Comparison of ENCODE assay signal across 8 mouse cellular contexts in the genomic region with DNA sequence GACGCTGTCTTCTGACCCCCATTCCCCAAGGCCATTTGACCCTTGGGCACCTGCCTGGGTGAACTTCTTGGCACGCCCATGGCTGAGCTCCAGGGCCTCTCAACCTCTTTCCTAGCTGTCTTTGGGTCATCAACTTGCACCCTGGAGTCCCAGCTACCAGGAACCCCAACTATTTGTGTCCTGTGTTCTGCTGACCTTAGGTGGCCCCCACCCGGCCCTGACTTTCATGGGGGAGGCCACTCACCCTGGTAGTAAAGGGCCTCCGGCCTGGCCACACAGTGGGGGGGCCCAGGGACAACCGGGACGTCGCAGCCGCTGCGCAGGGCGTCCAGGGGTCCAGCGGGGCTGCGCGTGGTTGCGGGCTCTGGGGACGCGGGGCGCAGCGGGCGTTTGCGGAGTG. TPM values are rescaled to one million over a fixed set of nuclear protein-coding genes. Genes with fewer than 3 reads are reported as not detected.
DNase-seq lines count a peak whose midpoint lies in the region; ATAC-seq and TF ChIP-seq lines count a peak whose summit lies in the region.

No protein-coding gene starts in this region.

- H3K4me1 ChIP-seq in kidney, adult 2 months (ENCODE audit: control insufficient read depth, insufficient read depth, low read length), result peaks cover 20% of the 10 kb centered on the region
- 0 out of 2 replicates have a peak, but pooled peaks cover 3% of the 10 kb centered on the region for H3K4me1 ChIP-seq in hindbrain, embryonic 11.5 days (replicated peaks; ENCODE audit: control insufficient read depth, insufficient read depth, low read length)
- peaks cover 14% of the 10 kb centered on the region for H3K4me1 ChIP-seq in midbrain, embryonic 11.5 days (ENCODE audit: control insufficient read depth, insufficient read depth, low read length)

- no peaks in the 10 kb centered on the region for H3K9me3 ChIP-seq in hindbrain, embryonic 11.5 days (ENCODE audit: control insufficient read depth, low read length)
- no peaks in the 10 kb centered on the region; the same call in 1 of the 2 replicates for H3K9me3 ChIP-seq in midbrain, embryonic 11.5 days (ENCODE audit: control insufficient read depth, low read length)

- H3K9ac ChIP-seq in hindbrain, embryonic 11.5 days (ENCODE audit: low read depth, low read length), result peak overlapping the region; percentile 40; the same call in 1 of the 2 replicates
- peak overlapping the region; percentile 58 for H3K9ac ChIP-seq in midbrain, embryonic 11.5 days (ENCODE audit: low read length)

- no peak for TF ChIP-seq POLR2A in kidney, adult 2 months (IDR thresholded peaks at IDR 0.05; ENCODE audit: low read depth, low read length)

- no peak for ATAC-seq in hindbrain, embryonic 11.5 days (ENCODE audit: low FRiP score)
- no peak for ATAC-seq in midbrain, embryonic 11.5 days (ENCODE audit: low FRiP score)
- ATAC-seq in inflammation-experienced regulatory T-cells, adult 6 months, result no peak
- ATAC-seq in megakaryocyte-erythroid progenitor cell, adult 5-6 weeks (replicated peaks; ENCODE audit: low FRiP score, low TSS enrichment, poor library complexity, severe bottlenecking), result no peak

- no peaks in the 10 kb centered on the region for H3K36me3 ChIP-seq in kidney, adult 2 months (ENCODE audit: control insufficient read depth, insufficient read depth, low read length)
- no peaks in the 10 kb centered on the region for H3K36me3 ChIP-seq in hindbrain, embryonic 11.5 days (ENCODE audit: control insufficient read depth, insufficient read depth, low read length)
- H3K36me3 ChIP-seq in midbrain, embryonic 11.5 days (ENCODE audit: control insufficient read depth, insufficient read depth, low read length), result no peaks in the 10 kb centered on the region

- peak overlapping the region; percentile 57 for H3K4me3 ChIP-seq in kidney, adult 2 months (ENCODE audit: insufficient read depth, low read depth, low read length)
- H3K4me3 ChIP-seq in hindbrain, embryonic 11.5 days (ENCODE audit: low read depth, low read length), result peak overlapping the region; percentile 28
- peak overlapping the region; percentile 31 for H3K4me3 ChIP-seq in midbrain, embryonic 11.5 days (ENCODE audit: low read depth, low read length)

- no peak for TF ChIP-seq CTCF in kidney, adult 2 months (conservative IDR thresholded peaks at IDR 0.05; ENCODE audit: insufficient read depth, insufficient read length, low read depth, low read length)

- DNase-seq in kidney, adult 2 months, result peak; percentile 43
- no peak for DNase-seq in kidney, adult 11 months
- peak; percentile 16 for DNase-seq in adipocyte (ENCODE audit: low spot score)
- no peak for DNase-seq in hindbrain, embryonic 11.5 days (ENCODE audit: low spot score)
- no peak for DNase-seq in midbrain, embryonic 11.5 days (ENCODE audit: low spot score, missing footprints)
- DNase-seq in urinary bladder, postnatal 36 days (ENCODE audit: low spot score in 2 of 2), result no peak

- H3K4me2 ChIP-seq in hindbrain, embryonic 11.5 days (replicated peaks; ENCODE audit: low read depth, low read length), result peak overlapping the region; percentile 49
- H3K4me2 ChIP-seq in midbrain, embryonic 11.5 days, result peak overlapping the region; percentile 58

- 7% methylated on average over 20 of the region's 20 CpGs for WGBS in kidney, adult 2 months
- WGBS in hindbrain, embryonic 11.5 days, result 3% methylated on average over 20 of the region's 20 CpGs
- 6% methylated on average over 20 of the region's 20 CpGs for WGBS in midbrain, embryonic 11.5 days

- peak overlapping the region; percentile 30; the same call in 1 of the 2 replicates for H3K27ac ChIP-seq in kidney, adult 2 months (ENCODE audit: insufficient read depth, low read depth, low read length)
- no peak overlapping the region for H3K27ac ChIP-seq in hindbrain, embryonic 11.5 days (ENCODE audit: low read depth, low read length)
- no peak overlapping the region for H3K27ac ChIP-seq in midbrain, embryonic 11.5 days (ENCODE audit: low read depth, low read length)

- no peaks in the 10 kb centered on the region for H3K27me3 ChIP-seq in kidney, adult 2 months (replicated peaks; ENCODE audit: control insufficient read depth, insufficient read depth, low read length)
- H3K27me3 ChIP-seq in hindbrain, embryonic 11.5 days (ENCODE audit: control insufficient read depth, insufficient read depth, low read length), result peaks cover 33% of the 10 kb centered on the region
- H3K27me3 ChIP-seq in midbrain, embryonic 11.5 days (ENCODE audit: control insufficient read depth, insufficient read depth, low read length), result peaks cover 33% of the 10 kb centered on the region

RNA-seq across cellular contexts. Expression of a gene that starts 0.4 kb away (rescaled TPM):
- polyA plus RNA-seq in kidney, adult 2 months (2012; rRNA removed), result 10.3 and 14.4 TPM in 2 replicates
- polyA plus RNA-seq in hindbrain, embryonic 11.5 days (2014; fragmentation: Nextera tagmentation; extraction: Ambion mirVana), result 0.26 and 0.33 TPM in 2 replicates
- 0.47 and 0.67 TPM in 2 replicates for polyA plus RNA-seq in midbrain, embryonic 11.5 days (2014; fragmentation: Nextera tagmentation; extraction: Ambion mirVana)
- polyA plus RNA-seq in inflammation-experienced regulatory T-cells, adult 6 months (2017; shearing (Covaris generic)), result 10 to 100 TPM; 13.6 to 19.9 (median 18.5) TPM
- 3.3 TPM in 1 of 2 replicates, not detected in the other for total RNA-seq in megakaryocyte-erythroid progenitor cell, adult 5-6 weeks (2014; fragmentation: Nextera tagmentation)
- 0.34 TPM in 1 of 2 replicates, not detected in the other for total RNA-seq in megakaryocyte-erythroid progenitor cell, adult 5-6 weeks (2017)

RNA-seq across cellular contexts. Expression of a gene that starts 25.6 kb away (rescaled TPM):
- polyA plus RNA-seq in kidney, adult 2 months (2012; rRNA removed), result 24.4 and 32.6 TPM in 2 replicates
- polyA plus RNA-seq in hindbrain, embryonic 11.5 days (2014; fragmentation: Nextera tagmentation; extraction: Ambion mirVana), result 0.59 and 0.63 TPM in 2 replicates
- polyA plus RNA-seq in midbrain, embryonic 11.5 days (2014; fragmentation: Nextera tagmentation; extraction: Ambion mirVana), result not detected in 2 replicates
- under 1 TPM in 1 of 3 experiments, not detected in 2; 0.68 TPM for polyA plus RNA-seq in inflammation-experienced regulatory T-cells, adult 6 months (2017; shearing (Covaris generic))
- not detected in 2 replicates for total RNA-seq in megakaryocyte-erythroid progenitor cell, adult 5-6 weeks (2014; fragmentation: Nextera tagmentation)
- total RNA-seq in megakaryocyte-erythroid progenitor cell, adult 5-6 weeks (2017), result not detected in 2 replicates

RNA-seq across cellular contexts. Expression of a gene that starts 29.6 kb away (rescaled TPM):
- polyA plus RNA-seq in kidney, adult 2 months (2012; rRNA removed), result 0.12 TPM in 1 of 2 replicates, not detected in the other
- 0.17 TPM in 1 of 2 replicates, not detected in the other for polyA plus RNA-seq in hindbrain, embryonic 11.5 days (2014; fragmentation: Nextera tagmentation; extraction: Ambion mirVana)
- polyA plus RNA-seq in midbrain, embryonic 11.5 days (2014; fragmentation: Nextera tagmentation; extraction: Ambion mirVana), result 0.22 TPM in 1 of 2 replicates, not detected in the other
- not detected for polyA plus RNA-seq in inflammation-experienced regulatory T-cells, adult 6 months (2017; shearing (Covaris generic))
- total RNA-seq in megakaryocyte-erythroid progenitor cell, adult 5-6 weeks (2014; fragmentation: Nextera tagmentation), result not detected in 2 replicates
- not detected in 2 replicates for total RNA-seq in megakaryocyte-erythroid progenitor cell, adult 5-6 weeks (2017)

RNA-seq across cellular contexts. Expression of a gene that starts 38.9 kb away (rescaled TPM):
- 0.14 and 0.16 TPM in 2 replicates for polyA plus RNA-seq in kidney, adult 2 months (2012; rRNA removed)
- polyA plus RNA-seq in hindbrain, embryonic 11.5 days (2014; fragmentation: Nextera tagmentation; extraction: Ambion mirVana), result not detected in 2 replicates
- polyA plus RNA-seq in midbrain, embryonic 11.5 days (2014; fragmentation: Nextera tagmentation; extraction: Ambion mirVana), result not detected in 2 replicates
- under 1 TPM in 2 of 3 experiments, not detected in 1; 0.55 to 0.59 TPM for polyA plus RNA-seq in inflammation-experienced regulatory T-cells, adult 6 months (2017; shearing (Covaris generic))
- total RNA-seq in megakaryocyte-erythroid progenitor cell, adult 5-6 weeks (2014; fragmentation: Nextera tagmentation), result not detected in 2 replicates
- not detected in 2 replicates for total RNA-seq in megakaryocyte-erythroid progenitor cell, adult 5-6 weeks (2017)

RNA-seq across cellular contexts. Expression of a gene that starts 51.4 kb away (rescaled TPM):
- 237 and 272 TPM in 2 replicates for polyA plus RNA-seq in kidney, adult 2 months (2012; rRNA removed)
- polyA plus RNA-seq in hindbrain, embryonic 11.5 days (2014; fragmentation: Nextera tagmentation; extraction: Ambion mirVana), result 20.6 and 22.1 TPM in 2 replicates
- 11.7 and 13.2 TPM in 2 replicates for polyA plus RNA-seq in midbrain, embryonic 11.5 days (2014; fragmentation: Nextera tagmentation; extraction: Ambion mirVana)
- polyA plus RNA-seq in inflammation-experienced regulatory T-cells, adult 6 months (2017; shearing (Covaris generic)), result 1 to 10 TPM; 1.1 to 2.3 (median 1.2) TPM
- total RNA-seq in megakaryocyte-erythroid progenitor cell, adult 5-6 weeks (2014; fragmentation: Nextera tagmentation), result 5.3 TPM in 1 of 2 replicates, not detected in the other
- total RNA-seq in megakaryocyte-erythroid progenitor cell, adult 5-6 weeks (2017), result 0.08 TPM in 1 of 2 replicates, not detected in the other

Comparison
In these comparisons a context has a peak if more than half of its experiments do, and no peak if none do; other contexts are left out.
1. DNase-seq: peak in kidney, adult 2 months (single experiment) and adipocyte (single experiment); none in kidney, adult 11 months (single experiment), hindbrain, embryonic 11.5 days (single experiment), midbrain, embryonic 11.5 days (single experiment) and urinary bladder, postnatal 36 days (0 of 2).
2. RNA of a gene that starts 25.6 kb away (polyA plus RNA-seq): 24.4 to 32.6 TPM in kidney, adult 2 months; 0.59 to 0.63 TPM in hindbrain, embryonic 11.5 days, 0.68 TPM in inflammation-experienced regulatory T-cells, adult 6 months and not detected in midbrain, embryonic 11.5 days; every median in the first group is over 10 times any median in the second.
3. Peak in every context shown above with its lines, with median percentiles within 50 percentile points of each other: H3K4me3 ChIP-seq.